Mouse (Mus musculus) thymus, postnatal 25 days (tissue): ENCODE measurements around the gene Ddx42.

Experiments used
- DNase-seq: peaks from one replicate; pipeline ENCODE4 v3.0.0; 2022

The Ddx42 gene

DNA sequence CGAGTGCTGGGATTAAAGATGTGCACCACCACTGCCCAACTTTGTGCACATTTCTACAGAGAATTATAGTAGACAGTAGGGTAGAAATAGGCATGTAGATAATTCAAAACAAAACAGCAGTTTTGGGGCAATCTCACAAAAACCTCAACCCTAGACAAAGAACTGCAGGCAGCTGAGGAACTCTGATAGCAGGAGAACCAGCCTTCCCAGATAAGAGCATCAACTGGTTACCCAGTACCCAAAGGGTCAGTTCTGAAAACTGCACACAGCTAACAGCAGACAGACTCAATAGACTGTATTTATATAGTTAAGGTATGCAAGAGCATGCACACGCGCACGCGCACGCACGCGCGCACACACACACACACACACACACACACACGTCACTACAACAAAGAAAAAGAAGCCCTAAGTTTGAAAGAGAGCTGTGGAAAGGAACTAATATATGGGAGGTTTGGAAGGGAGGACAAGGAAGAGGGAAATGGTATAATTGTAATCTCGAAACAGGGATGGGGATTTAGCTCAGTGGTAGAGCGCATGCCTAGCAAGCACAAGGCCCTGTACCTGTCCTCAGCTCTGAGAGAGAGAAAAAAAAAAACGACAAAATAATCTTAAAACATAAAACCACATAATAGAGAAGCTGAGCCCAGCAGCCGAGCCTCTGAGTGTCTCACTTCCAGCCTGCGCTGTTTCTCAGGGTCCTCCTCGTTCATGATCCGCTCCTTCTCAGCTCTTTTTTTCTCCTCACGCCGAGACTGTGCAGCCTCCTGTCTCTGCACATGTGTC is 15.2 kb upstream of the Ddx42 start:
- peak; percentile 24 for DNase-seq

DNA sequence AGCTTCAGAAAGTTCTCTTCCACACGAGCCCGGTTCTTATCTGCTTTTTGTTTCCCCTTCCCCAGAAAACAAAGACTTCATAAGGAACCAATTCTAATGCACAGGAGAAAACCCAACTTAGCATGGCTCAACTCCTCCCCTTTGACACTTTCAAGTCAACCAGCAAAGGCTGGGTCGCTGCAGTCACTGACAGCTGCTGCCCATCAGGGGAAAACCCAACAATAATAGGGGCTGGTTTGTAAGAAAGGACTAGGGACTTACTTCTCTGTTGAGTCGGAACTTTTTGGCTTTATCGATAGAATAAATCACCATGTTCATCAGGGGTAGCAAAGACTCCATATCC is 14.6 kb upstream of the Ddx42 start, which contains the start of gene Strada:
Gene Strada, minus strand, starts transcription at position 46 of the 343 bp plus-strand sequence.
- DNase-seq, result peak; percentile 11

DNA sequence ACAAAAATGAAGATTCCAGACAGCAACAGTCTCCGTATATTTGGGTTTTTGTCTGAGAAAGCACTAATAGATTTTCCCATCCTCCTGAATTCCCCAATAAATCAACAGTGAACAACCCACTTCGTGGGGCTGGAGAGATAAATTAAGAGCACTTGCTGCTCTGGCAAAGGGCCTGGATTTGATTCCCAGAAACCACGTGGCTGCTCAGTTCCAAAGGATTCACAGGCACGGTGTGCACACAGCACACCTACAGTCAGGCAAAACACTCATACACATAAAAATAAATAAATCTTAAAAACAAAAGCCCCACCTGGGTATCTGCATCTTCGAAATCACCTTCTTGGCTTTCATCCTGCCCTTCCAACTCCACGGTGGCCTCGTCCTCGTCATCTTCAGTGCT is 4.0 kb upstream of the Ddx42 start:
- no peak for DNase-seq

DNA sequence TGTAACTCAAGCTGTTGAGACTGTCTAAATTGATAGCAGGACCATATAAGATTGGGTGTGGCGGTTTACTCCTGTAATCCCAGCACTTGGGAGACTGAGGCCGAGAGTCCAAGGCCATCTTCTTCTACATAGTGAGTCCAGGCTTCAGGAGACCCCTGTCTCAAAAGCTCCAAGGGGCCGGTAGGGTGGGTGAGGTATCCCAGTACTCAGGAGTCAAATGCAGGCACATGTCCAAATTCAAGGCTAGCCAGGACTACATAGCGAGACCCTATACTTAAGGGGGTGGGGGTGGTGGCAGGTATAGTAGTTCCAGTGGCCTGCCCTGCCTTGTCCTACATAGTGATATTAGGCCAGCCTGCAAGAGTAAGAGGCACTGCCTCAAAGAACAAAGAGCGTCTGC is 1.9 kb upstream of the Ddx42 start:
- DNase-seq, result no peak

DNA sequence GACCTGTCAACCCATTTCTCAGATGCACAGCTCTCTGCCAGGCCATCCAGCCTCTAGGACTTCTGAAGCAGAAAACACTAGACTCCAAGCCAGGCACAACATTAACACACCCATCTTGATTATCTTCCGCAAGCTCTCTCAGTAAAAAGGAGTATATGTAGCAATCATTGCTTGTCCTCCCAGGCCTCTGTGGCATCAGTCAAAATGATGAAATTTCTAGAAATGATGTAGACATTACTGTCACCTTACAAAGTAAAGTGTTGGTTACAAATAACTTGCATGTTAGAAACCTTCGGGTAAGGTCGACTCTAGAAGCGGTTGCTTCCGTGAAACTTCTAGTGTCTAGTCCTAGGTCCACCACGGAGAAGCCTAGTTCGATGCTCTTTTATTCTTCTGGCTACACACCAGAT is 1.3 kb upstream of the Ddx42 start:
- DNase-seq, result no peak

DNA sequence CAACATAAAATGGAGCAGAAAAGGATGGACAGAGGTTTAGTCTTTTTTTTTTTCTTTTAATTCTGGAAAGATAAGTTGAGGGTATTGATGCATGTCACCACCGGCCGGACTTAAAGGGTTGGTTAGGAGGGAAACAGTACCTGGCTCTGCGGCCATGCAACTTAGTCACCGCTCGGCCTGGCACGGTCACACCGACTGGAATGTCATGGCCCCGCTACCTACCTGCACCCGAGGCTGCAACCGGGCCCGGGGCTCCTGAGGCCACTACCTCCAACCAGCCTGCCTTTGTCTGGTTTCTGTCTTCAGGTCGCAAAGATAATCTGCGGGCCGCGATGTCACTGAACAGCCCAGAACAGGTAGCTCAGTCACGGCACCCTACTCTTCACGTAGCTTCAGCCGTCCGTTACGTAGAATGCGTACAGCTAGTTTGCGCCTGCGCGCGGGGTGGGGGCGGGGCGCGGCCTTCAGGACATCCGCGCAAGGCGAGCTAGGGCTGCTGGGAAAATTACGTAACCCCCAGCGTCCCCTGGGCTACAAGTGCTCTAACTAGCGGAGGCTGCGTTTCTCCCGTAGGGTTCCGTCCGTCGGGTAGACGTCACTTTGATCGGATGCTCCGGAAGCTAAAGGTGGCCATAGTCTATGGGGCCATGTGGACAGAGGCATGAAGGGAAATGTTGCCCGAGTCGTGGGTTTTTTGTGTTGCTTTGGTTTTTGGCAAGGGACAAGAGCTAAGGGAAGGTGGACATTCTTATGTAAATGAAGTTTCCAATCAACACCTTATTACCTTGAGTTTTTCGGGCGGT is 598 bp upstream of the Ddx42 start, which contains the start of gene Ccdc47:
Gene Ccdc47, minus strand, starts transcription at position 418 of the 803 bp plus-strand sequence.
- peak; percentile 90 for DNase-seq

DNA sequence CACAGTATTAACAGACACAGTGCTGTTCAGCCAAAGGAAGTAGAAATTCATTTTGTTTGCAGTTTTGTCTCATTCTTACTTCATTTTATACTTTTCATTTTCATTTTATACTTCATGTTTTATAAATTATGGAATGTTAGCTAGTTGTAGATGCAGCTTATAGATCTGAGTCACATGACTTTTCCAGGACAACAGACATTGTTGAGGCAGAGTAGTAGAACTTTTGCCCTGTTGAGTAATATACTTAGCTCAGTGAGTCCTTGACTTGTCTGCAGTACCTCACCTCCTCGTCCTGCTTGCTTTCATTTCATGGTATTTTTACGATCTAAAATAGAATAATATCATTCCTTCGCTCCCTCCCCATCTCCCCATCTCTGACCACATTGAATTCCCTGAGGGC is 3.9 kb downstream of the Ddx42 start:
- no peak for DNase-seq

DNA sequence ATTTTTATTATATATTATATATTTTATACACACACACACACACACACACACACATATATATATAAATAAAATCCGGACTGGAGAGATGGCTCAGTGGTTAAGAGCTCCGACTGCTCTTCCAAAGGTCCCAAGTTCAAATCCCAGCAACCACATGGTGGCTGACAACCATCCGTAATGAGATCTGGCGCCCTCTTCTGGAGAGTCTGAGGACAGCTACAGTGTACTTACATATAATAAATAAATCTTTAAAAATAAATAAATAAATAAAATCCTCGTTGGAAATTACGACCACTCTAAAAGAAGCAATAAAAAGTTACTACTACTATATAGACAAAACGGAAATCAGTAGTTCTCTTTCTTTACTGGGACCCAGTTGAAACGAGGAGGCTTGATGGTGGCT is 17.3 kb downstream of the Ddx42 start:
- peak; percentile 11 for DNase-seq

DNA sequence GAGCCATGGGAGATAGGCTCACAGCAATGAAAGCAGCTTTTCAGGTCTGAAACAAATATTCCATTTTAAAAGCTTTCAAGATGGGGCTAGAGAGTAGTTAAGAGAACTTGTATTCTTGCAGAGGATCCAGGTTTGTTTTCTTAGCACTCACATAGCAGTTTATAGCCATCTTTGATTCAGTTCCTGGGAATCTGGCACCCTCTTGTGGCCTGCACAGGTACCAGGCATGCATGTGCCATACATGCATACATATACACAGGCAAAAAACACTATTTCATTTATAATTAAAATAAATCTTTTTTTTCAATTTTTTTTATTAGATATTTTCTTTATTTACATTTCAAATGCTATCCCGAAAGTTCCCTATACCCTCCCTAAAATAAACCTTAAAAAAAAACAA is 30.1 kb downstream of the Ddx42 start:
- DNase-seq, result no peak

DNA sequence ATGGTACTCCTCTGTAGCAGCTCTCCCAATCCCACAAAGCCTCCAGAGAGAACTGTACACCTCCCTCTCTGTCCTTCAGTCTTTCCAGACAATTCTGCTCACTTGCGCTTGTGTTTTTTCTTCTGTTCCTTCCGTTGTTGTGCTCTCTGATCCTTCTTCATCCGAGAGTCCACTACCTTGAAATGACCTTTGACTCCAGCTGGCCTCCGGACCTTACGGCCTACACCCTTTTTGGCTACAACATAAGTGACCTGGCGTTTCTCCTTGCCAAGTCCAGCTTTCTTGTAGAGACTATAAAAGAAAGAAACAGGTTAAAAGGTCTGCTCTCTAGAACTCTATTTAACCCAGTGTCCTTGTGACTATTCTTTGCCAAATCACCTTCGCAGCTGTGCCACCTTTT is 32.6 kb downstream of the Ddx42 start:
- no peak for DNase-seq

DNA sequence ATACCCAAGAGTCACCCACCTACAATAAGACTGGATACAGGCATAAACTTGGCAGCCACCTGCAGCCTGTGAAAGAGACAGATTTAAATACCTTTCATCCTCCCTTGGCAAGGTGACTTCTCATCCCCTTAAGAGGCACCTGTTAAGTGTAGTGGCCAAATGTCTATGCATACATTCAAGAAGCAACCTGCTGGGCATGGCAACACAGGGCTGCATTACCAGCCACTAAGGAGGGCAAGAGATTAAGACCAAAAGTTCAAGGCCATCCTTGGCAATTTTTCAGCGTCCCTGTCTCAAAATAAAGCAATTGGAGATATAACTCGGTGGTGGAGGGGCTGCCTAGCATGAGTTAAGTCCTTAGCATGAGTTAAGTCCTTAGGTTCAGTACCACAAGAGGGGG is 38.0 kb downstream of the Ddx42 start:
- no peak for DNase-seq

DNA sequence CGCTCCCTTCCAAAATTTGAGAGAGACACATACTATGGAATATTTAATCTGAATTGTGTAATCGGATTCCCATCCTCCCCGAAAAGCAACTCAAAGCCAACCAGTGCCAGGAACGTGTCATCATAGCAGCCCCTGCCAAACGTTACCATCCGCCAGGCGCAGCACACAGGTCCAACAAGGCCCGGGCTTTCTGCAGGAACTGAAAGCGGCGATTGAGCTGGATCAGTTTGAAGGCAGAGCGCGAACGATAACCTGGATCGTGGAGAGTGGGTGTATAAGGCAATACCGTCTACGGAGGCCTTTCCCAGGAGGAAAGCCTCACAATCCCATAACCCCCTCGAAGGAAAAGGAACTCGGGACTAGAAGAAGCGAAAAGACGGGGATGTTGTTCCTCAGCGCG is 38.4 kb downstream of the Ddx42 start:
- no peak for DNase-seq

DNA sequence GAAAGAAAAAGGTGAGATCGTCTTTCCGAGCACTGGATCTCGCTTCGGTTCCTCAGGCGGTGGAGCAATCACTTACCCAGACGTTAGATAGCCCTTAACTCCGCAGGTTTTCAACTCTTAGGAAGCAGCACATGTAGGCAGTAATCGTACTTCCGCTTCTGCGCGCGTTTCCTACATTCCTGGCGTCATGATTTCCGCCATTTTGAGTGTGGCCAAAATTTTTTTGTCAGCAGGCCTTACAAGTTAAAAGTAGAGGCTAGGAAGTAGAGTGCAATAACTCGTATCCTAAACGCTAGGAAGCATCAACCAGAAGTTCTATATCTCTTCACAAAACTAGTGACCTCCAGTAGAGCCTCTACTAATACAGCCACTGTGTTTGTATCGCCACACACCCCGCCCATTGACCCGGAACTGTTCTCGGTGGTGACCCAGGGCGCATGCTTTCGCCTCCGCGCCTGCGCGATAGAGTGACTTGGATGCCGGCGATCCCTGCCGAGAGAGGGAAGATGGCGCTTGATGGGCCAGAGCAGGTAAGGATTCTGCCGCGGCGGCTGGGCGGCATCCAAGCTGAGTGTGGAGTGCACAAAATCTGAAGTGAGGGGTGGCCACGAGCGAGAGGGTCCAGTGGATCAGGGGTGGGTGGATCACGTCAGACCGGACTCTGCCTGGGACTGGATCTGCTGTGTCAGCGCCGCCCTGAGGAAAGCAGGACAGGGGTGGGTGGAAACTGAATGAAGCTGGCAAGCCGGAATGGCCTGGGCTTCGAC is 39.1 kb downstream of the Ddx42 start, which contains the start of the genes Ftsj3 and Psmc5:
Gene Ftsj3, minus strand, starts transcription at position 395 of the 767 bp plus-strand sequence.
Gene Psmc5, plus strand, starts transcription at position 470 of the 767 bp plus-strand sequence.
- DNase-seq, result peak; percentile 98

DNA sequence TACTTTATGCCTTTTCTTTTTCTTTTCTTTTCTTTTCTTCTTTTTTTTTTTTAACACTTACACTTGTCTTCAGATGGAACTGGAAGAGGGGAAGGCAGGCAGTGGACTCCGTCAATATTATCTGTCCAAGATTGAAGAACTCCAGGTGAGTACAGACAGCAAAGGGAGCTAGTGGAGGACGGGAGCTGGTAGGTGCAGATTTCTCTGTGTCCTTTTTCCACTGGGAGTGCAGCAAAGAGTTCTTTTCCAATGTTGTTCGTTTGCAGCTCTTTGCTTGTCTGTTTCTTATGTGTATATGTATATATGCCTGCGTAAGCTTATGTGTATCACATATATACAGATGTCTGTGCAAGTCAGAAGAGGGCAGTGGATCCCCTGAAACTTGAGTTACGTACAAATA is 40.0 kb downstream of the Ddx42 start:
- DNase-seq, result peak; percentile 33

DNA sequence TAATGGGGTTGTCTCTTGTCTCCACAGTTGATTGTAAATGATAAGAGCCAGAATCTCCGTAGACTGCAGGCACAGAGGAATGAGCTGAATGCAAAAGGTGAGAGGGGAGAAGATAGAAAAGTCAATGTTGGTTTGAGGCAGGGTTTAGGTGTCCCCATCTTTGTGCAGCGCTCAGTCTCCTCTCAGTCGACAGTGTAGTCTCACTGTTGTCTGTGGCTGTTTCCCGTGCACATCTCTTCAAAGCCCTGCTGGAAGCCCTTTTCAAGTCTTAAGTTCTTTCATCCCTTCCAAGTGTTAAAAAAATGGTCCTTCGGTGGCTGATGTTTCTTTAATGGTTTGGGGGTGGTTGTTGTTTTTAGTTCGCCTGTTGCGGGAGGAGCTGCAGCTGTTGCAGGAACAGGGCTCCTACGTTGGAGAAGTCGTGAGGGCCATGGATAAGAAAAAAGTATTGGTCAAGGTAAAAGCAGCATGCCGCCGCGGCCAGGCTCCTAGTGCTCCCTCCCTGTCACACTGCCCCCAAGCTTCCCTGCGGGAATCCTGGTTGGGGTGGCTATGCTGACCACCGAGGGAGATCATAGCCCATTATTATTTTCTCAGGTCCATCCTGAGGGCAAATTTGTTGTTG is 44.2 kb downstream of the Ddx42 start:
- no peak for DNase-seq

DNA sequence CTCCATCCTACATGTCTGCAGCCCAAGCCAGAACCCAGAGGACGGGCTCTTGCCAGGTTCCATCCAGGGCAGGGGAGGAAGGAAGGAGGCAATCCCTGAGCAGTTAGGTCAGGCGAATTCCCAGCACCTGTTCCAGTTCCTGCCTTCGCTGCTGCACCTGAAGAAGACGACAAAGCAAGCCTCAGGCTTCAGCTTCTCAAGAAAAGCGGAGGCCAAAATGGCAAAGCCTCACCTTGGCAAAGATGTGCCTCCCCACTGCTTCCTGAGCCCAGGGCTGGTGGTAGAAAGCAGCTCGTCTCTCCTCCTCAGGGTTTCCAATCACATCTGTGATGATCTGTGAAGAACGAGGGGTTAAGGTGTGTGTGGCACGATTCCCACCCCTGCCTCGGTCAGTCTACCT is 47.2 kb downstream of the Ddx42 start:
- no peak for DNase-seq

DNA sequence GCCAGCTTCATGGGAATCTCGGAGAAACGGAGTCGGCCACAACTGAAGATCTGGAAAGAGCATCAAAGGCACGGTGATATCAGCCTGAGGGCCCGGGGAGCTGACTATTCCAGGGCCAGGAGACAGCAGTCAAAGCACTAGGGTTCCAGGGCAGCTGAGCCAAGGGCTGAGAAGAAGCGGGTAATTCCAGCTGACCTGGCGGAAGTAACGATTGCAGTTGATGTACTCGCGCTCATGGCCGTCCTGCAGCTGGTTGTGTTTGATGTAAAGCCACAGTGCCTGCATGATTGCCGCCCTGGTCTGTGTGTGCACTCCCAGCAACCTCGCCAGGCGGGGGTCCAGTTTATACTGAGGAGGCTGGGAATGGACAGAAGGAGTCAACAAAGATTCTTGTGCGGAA is 48.3 kb downstream of the Ddx42 start:
- DNase-seq, result no peak

DNA sequence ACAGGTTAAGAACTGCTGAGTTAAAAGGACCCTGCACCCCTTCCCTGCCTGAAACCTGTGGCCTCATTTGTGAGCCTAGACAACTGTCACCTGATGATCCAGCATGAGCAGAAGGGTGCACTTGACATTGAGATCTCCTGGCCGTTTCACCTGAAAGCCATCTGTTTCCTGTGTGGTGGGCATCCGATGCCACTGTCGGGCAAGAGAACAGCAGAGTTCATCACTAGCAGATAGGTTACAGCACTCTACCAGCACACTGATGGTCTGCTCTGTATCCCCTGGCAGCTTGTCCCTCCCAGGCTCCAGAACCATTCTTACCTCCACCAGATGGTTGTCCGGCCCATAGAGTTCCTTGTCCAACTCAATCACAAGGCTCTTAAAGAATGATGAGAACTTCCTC is 48.8 kb downstream of the Ddx42 start:
- no peak for DNase-seq

DNA sequence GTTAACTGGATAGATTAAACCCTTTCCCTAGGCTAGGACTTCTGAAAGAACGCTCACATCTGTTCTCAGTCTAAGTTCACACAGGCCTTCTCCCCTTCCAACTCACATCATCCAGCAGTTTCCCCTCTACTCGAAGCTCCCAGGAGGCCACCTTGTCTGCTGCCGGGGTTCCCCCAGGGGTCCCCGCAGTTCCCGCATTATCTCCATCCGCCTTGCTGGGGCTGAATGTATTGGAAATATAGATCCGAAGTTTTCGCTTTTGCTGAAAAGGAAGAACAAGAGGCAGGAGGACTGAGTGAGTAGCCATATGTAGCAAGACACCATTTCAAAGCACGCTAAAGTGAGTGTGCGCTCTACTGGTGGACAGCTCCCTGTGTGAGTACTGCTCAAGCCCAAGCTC is 49.7 kb downstream of the Ddx42 start:
- DNase-seq, result no peak

DNA sequence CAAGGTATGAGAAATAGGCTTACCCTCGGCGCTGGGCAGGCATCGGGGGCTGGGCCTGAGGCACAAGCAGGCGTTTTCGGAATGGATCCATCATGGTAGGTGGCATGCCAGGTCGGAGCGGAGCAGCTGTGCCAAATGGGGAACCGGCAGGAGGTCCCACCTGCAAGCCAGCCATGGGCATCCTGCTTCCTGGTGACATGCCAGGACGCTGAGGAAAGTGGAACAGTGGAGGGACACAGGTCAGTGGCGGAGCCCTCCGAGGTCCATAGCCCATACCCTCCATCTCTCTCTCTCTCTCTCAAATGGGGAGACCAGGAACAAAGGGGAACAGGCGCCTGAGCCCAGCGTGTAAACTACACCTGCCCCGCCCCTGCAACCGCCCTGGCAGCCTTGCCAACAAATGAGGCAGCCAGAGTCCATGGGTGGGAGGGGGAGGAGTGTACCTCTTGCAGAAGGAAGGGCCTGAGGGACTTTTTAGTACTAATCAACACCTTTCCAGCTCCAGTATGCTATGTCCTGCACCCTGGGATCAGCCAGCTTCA is 50.7 kb downstream of the Ddx42 start:
- no peak for DNase-seq

DNA sequence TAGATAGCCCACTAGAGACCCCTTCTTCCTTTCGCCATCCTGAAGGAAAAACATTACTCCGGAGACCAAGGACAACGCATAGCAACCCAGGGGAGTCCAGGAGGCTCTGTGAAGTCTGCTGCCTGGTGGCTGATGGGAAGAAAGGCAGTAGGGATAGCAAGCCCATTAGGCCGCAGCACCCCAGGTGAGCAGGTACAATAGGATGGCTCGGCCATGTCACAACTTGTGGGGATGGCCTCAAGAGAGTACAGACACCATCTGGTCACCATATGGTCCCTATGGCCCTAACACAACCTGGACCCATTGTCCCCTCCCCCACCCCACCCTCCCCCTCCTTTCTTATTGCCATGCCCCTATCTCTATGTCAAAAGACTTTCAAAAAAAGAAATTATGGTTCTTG is 51.1 kb downstream of the Ddx42 start:
- DNase-seq, result no peak

DNA sequence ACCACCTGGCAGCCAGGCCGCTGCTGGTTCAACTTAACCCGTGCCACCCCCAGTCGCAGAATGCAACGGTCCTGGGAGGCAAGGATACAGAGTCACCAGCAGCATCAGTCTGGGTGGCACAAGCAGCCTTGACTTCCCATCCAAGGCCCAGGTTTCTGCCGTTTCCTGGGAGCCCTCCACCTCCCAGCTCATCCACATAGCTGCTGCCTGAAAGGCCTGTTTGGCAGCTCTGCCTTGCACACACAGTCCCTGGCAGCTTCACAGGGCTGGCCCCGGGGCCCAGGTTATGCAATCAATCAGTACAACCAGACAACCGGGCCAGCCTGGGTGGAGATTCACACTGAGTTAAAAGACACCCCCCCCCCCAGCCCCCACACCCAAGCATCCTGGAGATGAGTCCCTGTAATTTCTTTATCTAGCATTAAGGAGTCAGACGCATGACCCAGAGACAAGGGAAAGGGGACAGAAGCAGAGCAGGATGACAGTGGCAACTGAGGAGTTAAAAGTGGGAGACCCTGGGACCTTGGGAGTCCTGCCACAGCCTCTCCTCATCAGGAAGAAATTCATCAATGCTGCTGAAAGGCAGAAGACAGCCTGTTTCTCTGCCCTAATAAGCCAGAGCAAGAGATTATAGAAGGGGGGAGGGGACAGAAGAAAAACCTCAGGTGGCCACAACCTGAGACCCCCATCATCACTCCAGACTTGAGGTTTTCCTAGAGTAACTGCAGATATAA is 51.8 kb downstream of the Ddx42 start:
- no peak for DNase-seq
